Mouse (Mus musculus): ENCODE measurements around the gene Ech1.

GRCm38 (mm10) chr7:28879606-28880005 lies 54.6 kb downstream of the Ech1 start:
- TF ChIP-seq POLR2A (IDR thresholded peaks at IDR 0.05; ENCODE audit: insufficient read length, low read depth) (no peak), USF1 (IDR thresholded peaks at IDR 0.05; ENCODE audit: low read depth) (no peak), POLR2AphosphoS2 (IDR thresholded peaks at IDR 0.05; ENCODE audit: insufficient read length, low read depth) (no peak), CEBPB (IDR thresholded peaks at IDR 0.05; ENCODE audit: insufficient read depth, poor library complexity, severe bottlenecking) (no peak), E2F4 (IDR thresholded peaks at IDR 0.05; ENCODE audit: insufficient read depth) (no peak), MYOD1 (IDR thresholded peaks at IDR 0.05; ENCODE audit: control insufficient read depth in 1 of 3, insufficient read length in 2 of 3, low read depth in 2 of 3) (no peak), TCF12 (IDR thresholded peaks at IDR 0.05; ENCODE audit: insufficient read depth, poor library complexity, severe bottlenecking) (no peak), MAX (IDR thresholded peaks at IDR 0.05; ENCODE audit: low read depth) (no peak)

Data from myocyte (in vitro differentiated cells).